In genomic region chr3:115807032-115807431, GRCm38 (mm10) we compare ENCODE assay signal across 25 mouse cellular contexts.
"Had no signal": no experiment of that assay in that cellular context is flagged by ENCODE, and none has a peak within 500 bp of the region (broad histone marks: within the 10 kb centered on the region; RNA-seq: fewer than 3 reads in every experiment).

No protein-coding gene starts in this region.

- H3K4me1 ChIP-seq: hindbrain, embryonic 10.5 days; hindbrain, embryonic 12.5 days; limb, embryonic 10.5 days; limb, embryonic 12.5 days had no signal

- H3K36me3 ChIP-seq: heart, embryonic 13.5 days; heart, embryonic 15.5 days; hindbrain, embryonic 10.5 days; hindbrain, embryonic 12.5 days; limb, embryonic 10.5 days; limb, embryonic 12.5 days had no signal

- ATAC-seq: hindbrain, embryonic 16.5 days; intestine, postnatal 0 days had no signal

- H3K9ac ChIP-seq: heart, embryonic 13.5 days; heart, embryonic 15.5 days; hindbrain, embryonic 12.5 days; hindbrain, embryonic 14.5 days; limb, embryonic 12.5 days; liver, embryonic 14.5 days had no signal

- H3K27ac ChIP-seq: gastrocnemius, adult 2 months; heart, adult 2 months; heart, embryonic 13.5 days; heart, embryonic 15.5 days; hindbrain, embryonic 10.5 days; hindbrain, embryonic 12.5 days; hindbrain, embryonic 14.5 days; layer of hippocampus, adult 2 months; left cerebral cortex, adult 2 months; limb, embryonic 10.5 days; limb, embryonic 12.5 days; liver, embryonic 14.5 days had no signal

- H3K9me3 ChIP-seq: heart, embryonic 13.5 days; heart, embryonic 15.5 days; hindbrain, embryonic 10.5 days; hindbrain, embryonic 12.5 days; limb, embryonic 10.5 days; limb, embryonic 12.5 days had no signal

- H3K4me2 ChIP-seq: heart, embryonic 11.5 days; heart, embryonic 13.5 days; heart, embryonic 15.5 days; hindbrain, embryonic 12.5 days; hindbrain, embryonic 14.5 days; limb, embryonic 12.5 days; liver, embryonic 11.5 days had no signal

- DNase-seq: gastrocnemius, adult 2 months; gastrocnemius, postnatal 10 days; gastrocnemius, postnatal 25 days; heart, adult 2 months; heart, postnatal 4 days; kidney, adult 18-20 months; kidney, adult 8-10 months; kidney, postnatal 10 days; kidney, postnatal 25 days; kidney, postnatal 4 days; liver had no signal

- H3K4me3 ChIP-seq: gastrocnemius, adult 2 months; heart, adult 2 months; heart, embryonic 13.5 days; heart, embryonic 15.5 days; hindbrain, embryonic 10.5 days; hindbrain, embryonic 12.5 days; layer of hippocampus, adult 2 months; left cerebral cortex, adult 2 months; limb, embryonic 10.5 days; limb, embryonic 12.5 days had no signal

- H3K27me3 ChIP-seq: heart, embryonic 13.5 days; heart, embryonic 15.5 days; hindbrain, embryonic 12.5 days; limb, embryonic 12.5 days had no signal
